Mouse (Mus musculus): ENCODE data around the gene Sipa1.

Gene Sipa1

GRCm38 (mm10) chr19:5647791-5648190 is 15.7 kb downstream of the Sipa1 start:
- in situ Hi-C loops (cut with MboI; ENCODE audit: unreplicated experiment in 2 of 2), result no loop called here

DNA sequence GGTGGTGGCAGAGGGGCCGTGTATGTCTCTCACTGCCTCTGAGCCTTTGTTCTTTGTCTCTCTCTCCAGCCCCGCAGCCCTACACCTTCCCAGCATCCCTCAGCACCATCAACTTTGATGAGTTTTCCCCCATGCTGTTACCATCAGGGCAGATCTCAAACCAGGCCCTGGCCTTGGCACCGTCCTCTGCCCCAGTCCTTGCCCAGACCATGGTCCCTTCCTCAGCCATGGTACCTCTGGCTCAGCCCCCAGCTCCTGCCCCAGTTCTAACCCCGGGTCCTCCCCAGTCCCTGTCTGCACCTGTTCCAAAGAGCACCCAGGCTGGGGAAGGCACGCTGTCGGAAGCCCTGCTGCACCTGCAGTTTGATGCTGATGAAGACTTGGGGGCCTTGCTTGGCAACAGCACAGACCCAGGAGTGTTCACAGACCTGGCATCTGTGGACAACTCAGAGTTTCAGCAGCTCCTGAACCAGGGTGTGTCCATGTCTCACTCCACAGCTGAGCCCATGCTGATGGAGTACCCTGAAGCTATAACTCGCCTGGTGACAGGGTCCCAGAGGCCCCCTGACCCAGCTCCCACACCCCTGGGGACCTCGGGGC is 16.7 kb downstream of the Sipa1 start:
- in situ Hi-C loops (cut with MboI; ENCODE audit: unreplicated experiment in 2 of 2), result no loop called here

DNA sequence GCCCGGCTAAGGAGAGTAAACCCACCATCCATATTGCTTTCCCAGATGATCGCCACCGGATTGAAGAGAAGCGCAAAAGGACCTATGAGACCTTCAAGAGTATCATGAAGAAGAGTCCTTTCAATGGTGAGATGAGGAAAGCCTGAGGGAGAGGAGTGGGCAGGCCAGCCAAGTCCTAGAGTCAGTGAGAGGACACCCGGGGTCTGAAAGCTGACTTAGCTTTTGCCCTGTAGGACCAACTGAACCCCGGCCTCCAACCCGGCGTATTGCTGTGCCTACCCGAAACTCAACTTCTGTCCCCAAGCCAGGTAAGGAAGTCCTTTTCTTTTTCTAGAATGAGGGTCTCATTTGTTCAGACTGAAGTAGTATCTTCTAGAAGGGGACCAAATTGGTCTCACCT is 18.2 kb downstream of the Sipa1 start:
- in situ Hi-C loops (cut with MboI; ENCODE audit: unreplicated experiment in 2 of 2), result no loop called here

DNA sequence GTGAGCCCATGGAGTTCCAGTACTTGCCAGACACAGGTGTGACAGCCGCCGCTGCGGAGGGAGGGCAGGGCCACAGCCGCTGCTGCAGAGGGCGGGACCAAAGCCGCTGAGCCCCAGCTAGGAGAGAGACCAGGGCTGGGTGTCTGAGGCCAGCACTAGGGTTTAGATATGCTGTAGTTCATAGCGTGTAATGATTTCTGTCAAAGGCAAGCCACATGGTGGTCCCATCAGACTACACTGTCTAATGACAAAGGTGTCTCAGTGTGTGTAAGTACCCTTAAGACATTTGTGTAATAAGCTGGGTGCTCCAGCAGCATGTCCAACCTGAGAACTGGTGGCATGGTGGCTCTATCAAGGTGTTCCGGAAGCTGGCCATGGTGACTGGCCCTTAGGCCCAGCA is 21.9 kb downstream of the Sipa1 start:
- in situ Hi-C loops (cut with MboI; ENCODE audit: unreplicated experiment in 2 of 2), result no loop called here

- in situ Hi-C loops (cut with MboI; ENCODE audit: unreplicated experiment in 2 of 2), result no loop called here
Measured at GRCm38 (mm10) chr19:5641021-5641420, 22.5 kb downstream of the Sipa1 start.

DNA sequence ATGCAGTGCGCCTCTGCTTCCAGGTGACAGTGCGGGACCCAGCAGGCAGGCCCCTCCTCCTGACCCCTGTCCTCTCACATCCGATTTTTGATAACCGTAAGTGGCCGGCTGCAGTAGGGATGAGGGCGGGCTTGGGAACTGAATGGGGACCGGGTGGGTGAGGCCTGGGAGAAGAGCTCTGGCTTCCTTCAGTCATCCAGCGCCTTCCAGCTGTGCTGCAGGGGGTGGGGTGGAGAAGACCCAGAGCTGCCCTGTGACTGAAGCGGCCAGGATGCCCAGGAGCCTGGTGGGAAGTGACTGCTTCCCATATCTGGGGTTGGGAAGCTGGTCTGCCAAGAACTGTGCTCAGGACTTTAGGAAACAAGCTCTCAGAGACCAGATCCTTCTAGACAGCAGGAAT is 23.2 kb downstream of the Sipa1 start:
- in situ Hi-C loops (cut with MboI; ENCODE audit: unreplicated experiment in 2 of 2), result no loop called here

DNA sequence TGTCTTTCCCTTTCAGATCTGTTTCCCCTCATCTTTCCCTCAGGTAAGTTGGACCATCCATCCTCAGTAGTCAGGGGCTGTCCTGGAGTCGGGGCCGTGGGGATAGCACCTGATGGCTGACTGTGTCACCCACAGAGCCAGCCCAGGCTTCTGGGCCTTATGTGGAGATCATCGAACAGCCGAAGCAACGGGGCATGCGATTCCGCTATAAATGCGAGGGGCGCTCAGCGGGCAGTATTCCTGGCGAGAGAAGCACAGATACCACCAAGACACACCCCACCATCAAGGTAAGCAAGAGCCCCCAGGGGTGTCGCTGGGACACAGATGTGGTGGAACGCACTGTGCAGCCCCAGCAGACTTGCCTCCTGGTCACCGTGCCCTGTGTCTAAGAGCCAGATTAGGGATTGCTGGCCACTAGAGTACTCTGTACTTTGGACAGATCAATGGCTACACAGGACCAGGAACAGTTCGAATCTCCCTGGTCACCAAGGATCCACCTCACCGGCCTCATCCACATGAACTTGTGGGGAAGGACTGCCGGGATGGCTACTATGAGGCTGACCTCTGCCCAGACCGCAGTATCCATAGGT is 25.0 kb downstream of the Sipa1 start:
- in situ Hi-C loops (cut with MboI; ENCODE audit: unreplicated experiment in 2 of 2), result no loop called here

- in situ Hi-C loops (cut with MboI; ENCODE audit: unreplicated experiment in 2 of 2), result no loop called here
Measured at GRCm38 (mm10) chr19:5637069-5638047, 26.1 kb downstream of the Sipa1 start, which contains the start of gene Rela. TSS of gene Rela (plus strand) at chr19:5637483.

DNA sequence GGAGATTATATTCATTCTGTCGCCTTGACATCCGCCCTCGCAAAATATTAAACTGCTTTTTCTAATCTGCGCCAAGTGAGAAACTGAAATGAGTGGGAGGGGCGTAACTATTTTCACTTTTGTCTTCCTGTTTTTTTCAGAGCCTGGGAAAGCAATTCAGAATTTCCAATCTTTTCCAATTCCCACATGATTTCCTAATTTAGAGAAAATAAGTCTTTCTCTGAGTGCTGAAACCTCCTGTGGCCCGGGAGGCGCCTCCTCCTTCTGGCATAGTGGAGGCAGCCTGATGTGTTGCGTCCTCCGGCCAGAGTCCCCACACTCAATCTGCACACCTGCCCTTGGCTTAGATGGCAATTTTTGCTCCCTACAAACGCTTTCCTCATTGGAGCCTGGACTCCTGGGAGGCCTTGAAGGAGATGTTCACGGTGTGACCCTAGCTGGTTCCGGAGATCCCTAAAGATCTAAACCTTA is 26.9 kb downstream of the Sipa1 start:
- in situ Hi-C loops (cut with MboI; ENCODE audit: unreplicated experiment in 2 of 2), result no loop called here

DNA sequence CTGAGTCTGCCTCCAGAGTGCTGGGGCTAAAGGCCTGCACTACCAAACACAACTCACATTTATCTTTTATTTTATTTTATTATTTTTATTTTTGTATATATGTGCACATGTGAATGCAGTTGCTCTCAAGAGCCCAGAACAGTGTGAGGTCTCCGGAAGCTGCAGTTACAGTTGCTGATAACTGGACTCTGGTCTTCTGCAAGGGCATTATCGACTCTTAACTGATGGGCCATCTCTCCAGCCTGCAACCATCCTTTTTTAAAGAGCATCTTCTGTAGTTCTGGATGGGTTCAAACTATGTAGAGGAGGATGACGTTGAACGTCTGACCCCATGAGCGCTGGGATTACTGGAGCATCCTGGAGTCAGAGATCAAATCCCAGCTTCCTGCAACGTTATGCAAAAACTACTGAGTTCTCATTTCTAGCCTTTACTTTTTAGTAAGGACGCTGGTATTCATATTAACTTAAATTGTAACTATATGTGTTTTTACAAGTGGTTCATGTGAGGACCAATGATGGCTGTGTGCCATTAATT is 27.4 kb downstream of the Sipa1 start:
- in situ Hi-C loops (cut with MboI; ENCODE audit: unreplicated experiment in 2 of 2), result no loop called here

DNA sequence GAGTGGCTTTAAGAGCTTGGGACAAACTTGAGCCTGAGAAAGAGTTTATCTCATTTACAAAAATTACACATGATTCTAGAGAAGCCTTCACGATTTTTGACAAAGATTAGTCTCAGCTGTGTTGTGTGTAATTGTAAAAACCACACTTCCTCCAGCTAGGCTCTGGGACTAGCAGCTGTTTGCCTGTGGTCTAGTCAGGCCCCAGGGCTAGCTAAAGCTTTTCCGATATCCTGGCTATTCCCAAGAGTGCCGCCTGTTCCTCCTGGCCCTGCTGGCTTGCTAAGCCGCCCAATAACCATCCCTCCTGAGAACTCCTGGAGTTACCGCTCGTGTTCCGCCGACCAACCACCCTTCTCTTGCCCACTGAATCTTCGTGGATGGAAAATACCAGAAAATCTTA is 31.4 kb downstream of the Sipa1 start:
- in situ Hi-C loops (cut with MboI; ENCODE audit: unreplicated experiment in 2 of 2), result no loop called here

- in situ Hi-C loops (cut with MboI; ENCODE audit: unreplicated experiment in 2 of 2), result no loop called here
Measured at GRCm38 (mm10) chr19:5629907-5630306, 33.6 kb downstream of the Sipa1 start.

- in situ Hi-C loops (cut with MboI; ENCODE audit: unreplicated experiment in 2 of 2), result no loop called here
Measured at GRCm38 (mm10) chr19:5625311-5625710, 38.2 kb downstream of the Sipa1 start.

- in situ Hi-C loops (cut with MboI; ENCODE audit: unreplicated experiment in 2 of 2), result no loop called here
Measured at GRCm38 (mm10) chr19:5621884-5622283, 41.6 kb downstream of the Sipa1 start.

GRCm38 (mm10) chr19:5620007-5620406 is 43.5 kb downstream of the Sipa1 start:
- in situ Hi-C loops (cut with MboI; ENCODE audit: unreplicated experiment in 2 of 2), result no loop called here

DNA sequence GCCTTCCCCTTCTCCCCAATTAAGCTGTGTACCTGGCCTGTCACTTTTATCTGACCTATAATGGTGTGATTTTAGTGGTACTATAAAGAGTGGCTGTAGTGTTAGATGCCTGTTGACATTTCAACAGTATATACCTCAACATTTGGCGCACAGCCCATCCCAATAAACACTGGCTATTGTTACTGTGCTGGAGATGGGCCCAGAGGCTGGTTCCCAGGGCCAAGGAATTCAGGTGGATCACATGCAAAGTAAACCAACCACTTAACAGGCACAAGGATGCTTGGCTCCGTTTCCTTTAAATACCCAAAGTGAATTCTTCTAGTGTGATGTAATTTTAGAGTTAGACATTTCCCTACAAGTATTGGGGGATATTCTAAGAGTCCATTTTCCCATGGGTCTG is 48.6 kb downstream of the Sipa1 start:
- in situ Hi-C loops (cut with MboI; ENCODE audit: unreplicated experiment in 2 of 2), result no loop called here

GRCm38 (mm10) chr19:5612762-5613411 is 50.6 kb downstream of the Sipa1 start:
- in situ Hi-C loops (cut with MboI; ENCODE audit: unreplicated experiment in 2 of 2), result no loop called here

DNA sequence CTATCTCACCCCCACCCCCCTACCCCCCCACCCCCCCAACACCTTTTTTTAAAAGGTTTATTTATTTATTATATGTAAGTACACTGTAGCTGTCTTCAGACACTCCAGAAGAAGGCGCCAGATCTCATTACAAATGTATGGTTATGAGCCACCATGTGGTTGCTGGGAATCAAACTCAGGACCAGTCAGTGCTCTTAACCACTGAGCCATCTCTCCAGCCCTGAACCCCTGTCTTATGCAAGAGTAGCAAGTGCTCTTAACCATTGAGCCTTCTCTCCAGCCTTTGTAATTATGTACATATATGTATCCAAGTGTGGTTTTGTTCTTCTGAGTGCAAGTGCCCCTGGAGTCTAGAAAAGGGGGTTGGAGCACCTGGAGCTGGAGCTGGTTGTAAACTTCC is 51.5 kb downstream of the Sipa1 start:
- in situ Hi-C loops (cut with MboI; ENCODE audit: unreplicated experiment in 2 of 2), result no loop called here

DNA sequence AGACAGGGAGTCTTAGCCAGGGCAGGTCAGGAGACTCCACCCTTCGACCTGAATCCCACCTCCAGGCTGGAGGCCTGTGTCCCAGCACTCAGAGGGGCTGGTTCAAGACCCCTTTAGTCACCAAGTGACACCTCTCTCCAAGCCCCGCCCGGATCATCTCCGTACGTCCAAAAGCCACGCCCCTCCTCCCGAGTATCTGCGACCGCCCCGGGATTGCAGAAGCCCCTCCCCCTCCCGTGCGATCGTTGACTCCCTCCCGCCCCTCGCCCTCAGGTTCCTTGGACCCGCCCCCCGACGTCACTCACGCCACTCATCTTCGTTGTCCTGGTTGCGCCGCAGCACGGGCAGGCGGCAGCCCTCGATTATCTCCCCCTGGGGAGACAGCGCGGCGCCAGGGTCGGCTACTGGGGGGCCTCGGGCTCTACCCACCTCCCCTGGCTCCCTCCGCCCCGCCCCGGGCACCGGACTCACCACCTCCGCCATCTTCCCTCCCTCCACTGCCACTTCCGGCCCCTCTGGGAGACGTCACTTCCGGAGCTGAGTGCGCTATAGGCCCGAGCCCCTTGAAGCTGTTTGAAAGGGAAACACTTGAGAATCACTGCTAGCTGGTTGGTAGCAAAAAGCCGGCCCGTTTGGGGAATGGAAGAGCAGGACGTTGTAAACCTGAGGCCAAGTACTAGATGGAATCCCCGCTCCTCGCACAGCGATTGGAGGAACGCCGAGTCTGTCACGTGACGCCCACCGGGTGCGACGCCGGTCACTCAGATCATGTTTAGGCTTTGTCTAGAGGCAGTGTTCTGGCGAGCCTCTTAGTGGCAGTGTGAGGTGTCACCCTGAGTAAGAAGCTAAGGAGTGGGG is 53.7 kb downstream of the Sipa1 start, which contains the start of gene Kat5:
Gene Kat5 (minus strand): TSS at position 691 of the 858 bp plus-strand sequence.
- in situ Hi-C loops (cut with MboI; ENCODE audit: unreplicated experiment in 2 of 2), result no loop called here

- in situ Hi-C loops (cut with MboI; ENCODE audit: unreplicated experiment in 2 of 2), result no loop called here
Measured at GRCm38 (mm10) chr19:5609171-5609546, 54.3 kb downstream of the Sipa1 start.

Data from v-Abl transformed pro-B cells (cell line).